Mouse (Mus musculus) monocyte, adult 5-6 weeks (primary cell): ENCODE data around the gene Fam178b. TPM values are rescaled to one million over a fixed set of nuclear protein-coding genes. Genes with fewer than 3 reads are reported as not detected.
A peak's percentile ranks its signal among the peaks of the same experiment; 100 is the strongest.

ENCODE experiments used
- ATAC-seq: fragments of 153-309, 156-312 bp; replicated peaks from 2 replicates; pipeline ENCODE4 v1.8.0; 2017; ENCODE audit warnings: mild to moderate bottlenecking; ENCODE audit not compliant: low TSS enrichment, insufficient number of reproducible peaks, severe bottlenecking, poor library complexity, low FRiP score
- total RNA-seq: library from RNA; stranded (forward); fragments of 200-1000, 200-491, 200-594 nt; gene quantifications from 3 replicates; pipeline ENCODE4 v1.2.3, GENCODE M21; 2017

Fam178b gene
- total RNA-seq, result not detected in 3 replicates

DNA sequence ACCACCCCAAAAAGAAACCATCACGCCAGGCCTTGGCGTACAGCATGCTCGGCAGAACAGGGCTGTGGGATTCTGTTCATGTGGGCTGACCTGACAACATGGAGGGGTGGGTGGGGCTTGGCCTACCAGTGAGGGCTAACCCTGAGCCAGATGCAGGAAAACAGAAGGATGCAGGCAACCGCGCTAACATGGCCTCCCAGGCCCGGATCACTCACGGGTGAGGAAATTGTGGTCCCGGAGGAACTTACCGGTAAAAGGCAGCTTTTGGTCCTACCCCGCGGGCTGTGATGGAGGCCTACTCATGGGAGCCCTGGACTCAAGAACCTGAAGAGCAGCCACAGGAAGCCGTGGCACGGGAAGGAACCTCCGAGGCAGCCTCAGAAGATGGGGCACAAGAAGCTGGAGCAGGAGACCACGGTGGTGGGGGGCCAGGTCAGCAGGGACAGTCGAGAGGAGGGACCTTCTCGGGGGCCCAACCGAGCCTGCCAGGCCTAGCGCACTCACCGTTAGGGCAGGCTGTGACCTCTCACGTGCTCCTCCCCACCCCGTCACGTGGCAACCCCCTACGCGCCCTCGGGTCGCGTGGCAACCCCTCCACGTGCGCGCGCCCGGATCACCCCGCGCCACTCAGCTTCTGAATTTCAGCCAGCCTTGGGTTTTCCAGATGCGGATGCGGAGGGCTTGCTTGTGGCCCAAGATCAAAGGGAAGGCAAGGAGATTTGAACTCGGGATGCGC lies at the start of gene Fam178b:
Gene Fam178b (minus strand): TSS at position 564 of the 736 bp plus-strand sequence.
- ATAC-seq, result no peak

DNA sequence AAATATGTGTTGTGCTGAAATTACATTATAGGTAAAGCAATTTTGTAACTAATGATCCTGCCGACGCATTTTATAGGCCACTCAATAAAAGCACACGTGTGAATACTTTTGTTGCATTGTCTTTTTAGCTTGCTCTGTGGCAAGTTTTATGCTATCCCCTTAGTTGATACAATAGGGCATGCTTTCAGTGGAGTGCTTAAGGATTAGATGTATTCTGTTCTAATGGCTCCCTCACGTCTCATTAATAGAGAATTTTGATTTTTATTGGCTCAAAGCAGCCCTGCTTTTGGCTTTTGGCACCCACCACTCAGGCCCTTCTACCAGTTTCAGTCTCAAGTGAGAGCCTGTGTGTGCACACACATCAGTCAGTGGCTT lies 41.1 kb upstream of the Fam178b start:
- ATAC-seq, result no peak

DNA sequence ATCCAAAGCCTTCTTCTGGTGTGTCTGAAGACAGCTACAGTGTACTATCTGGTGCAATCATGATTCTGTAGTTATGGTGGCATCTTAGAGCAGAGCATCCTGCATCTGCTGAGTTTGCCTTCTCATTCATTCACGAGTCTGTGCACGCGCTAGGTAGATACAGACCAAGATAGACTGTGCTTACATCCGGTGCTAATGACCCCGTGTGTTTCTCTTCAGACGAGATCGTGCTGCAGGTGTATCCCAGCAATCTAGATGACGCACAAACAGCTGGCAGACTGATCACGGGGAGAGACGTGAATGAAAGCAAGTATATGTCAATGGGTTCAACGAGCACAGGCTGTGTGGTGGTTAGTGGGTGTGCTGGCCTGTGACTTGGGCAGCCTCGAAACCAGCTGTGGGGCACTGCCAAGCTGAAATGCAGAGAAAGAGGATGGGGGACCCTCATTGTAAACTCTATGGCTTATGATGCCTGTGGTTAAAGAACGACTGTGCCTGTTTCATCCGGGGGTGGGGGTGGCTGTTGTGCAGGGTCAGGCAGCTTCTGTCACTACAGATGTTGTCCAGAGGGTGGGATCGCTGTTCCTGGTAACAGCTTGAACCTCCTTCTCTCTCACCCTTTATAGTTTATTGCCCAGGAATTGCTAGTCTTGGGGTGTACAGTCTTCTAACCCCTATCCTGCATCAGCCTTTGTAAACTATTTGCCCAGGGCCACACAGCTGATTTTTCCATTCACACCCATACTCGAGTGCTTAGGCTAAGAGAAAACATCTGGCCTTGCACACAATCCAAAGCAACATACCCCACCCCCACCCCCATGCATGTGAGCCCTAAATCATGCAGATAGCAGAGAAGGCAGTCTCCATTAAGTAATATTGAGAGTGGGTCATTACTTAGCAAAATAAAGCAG lies 40.4 kb upstream of the Fam178b start:
- ATAC-seq, result no peak

DNA sequence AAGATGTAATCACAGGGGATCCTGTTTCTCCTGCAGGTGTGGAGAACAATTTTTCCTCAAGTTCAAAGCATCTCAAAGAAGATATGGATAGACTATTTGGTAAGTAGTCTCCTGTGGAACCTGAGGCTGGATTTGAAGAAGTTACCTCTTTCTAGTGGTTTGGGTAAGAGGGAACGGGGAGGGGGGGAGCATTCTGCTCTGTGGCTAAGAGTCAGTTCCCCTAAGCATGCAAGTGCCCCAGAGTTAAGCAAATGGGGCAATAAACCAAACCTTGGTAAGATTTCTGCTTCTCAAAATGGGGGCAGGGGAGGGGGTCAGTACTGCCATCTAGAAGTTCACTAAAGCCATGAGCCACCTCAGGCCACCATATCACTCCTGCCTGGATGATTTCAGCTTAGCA lies 35.8 kb upstream of the Fam178b start:
- no peak for ATAC-seq

DNA sequence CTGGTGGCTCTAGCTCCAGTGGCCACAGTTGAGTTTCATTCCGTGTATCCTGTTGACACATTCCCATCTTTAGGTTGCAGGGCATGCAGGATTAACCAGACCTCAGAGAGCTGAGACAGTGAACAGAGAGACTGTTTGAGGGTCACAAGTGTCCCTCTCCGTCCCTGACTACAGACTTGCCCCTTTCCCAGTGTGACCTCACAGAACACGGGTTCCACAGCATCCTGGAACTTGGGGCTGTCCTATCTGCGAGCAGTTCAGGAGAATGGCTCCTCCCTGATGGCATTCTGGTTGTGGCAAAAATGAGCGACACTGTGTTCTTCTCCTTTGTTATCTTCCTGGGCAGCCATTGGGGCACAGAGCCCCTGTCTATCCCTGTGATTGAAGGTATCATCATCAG lies 31.3 kb upstream of the Fam178b start, which contains the start of gene Actr1b:
Gene Actr1b (minus strand): TSS at position 112 of the 400 bp plus-strand sequence.
- ATAC-seq, result no peak

DNA sequence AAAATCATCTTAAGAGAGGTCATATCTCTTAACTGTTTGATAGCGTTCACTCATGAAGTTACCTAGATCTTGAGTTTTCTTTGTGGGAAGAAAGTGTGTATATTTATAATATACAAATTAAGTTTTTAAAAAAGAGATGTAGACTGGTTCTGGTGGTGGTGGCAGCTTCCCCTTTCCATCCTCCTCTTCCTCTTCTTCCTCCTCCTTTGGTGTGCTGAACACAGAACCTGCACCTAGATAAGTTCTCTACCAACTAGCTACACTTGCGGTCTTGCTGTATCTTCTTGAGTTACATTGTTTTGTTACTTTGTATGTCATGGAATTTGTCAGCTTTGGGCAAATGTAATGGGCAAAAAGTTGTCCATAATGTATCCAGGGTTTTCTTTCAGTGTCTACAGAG lies 28.1 kb upstream of the Fam178b start:
- ATAC-seq, result no peak

DNA sequence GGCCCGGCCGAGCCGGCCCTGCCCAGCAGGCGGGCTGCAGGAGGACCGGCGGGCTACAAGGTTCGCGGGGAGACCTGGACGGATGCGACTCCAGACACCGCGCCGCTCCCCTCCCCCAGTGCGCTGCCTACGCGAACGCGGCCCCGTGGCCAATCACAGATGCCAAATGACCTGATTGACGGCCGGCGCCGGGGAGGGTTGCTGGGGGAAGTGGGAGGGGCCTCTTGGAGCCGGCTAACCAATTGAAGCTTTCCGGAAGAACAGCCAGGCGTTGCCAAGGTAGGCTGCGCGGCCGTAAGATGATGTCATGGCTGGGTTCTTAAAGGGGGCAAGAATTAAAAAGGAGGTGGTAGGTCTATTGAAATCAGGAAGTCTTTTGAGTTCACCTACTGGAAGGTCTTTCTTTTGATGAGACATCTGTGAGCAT lies 26.9 kb upstream of the Fam178b start, which contains the start of gene 4933424G06Rik:
Gene 4933424G06Rik (plus strand): TSS at position 296 of the 427 bp plus-strand sequence.
- ATAC-seq, result peak; percentile 97

DNA sequence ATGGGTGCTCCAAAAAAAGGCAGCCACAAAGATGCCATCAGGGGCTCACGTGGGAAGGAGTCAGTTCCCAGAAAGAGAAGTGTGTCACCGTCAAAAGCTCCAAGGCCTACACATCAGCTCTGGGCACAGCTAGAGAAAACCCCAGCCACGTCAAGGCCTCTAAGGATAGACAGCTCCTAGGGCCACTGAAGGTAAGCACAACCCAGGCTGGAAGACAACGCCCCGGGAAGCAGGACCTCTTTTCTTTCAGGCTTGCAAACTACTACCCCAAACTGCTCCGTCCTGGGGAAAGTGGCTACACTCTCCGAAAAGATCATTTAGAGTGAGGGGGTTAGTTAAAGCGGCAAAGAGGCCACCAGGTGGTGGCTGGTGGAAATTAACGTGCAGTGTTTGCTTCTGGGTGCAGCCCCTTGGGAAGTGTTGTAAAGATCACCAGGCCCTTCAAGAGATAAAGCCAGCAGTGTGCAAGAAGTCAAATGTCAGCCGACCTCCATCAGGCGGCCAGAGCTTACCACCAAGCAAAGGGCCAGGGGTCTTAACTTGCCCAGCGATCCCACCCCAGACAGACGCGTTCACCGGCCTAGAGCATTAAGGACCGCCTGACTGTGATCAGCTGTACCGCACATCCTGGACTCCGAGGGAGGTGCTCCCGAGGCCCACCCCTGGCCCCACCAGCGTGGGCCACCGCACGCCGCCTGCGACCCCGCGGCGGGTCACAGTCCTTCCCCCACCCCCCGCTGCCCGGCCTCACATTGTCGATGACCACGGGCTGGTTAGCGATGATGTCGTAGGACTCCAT lies 26.3 kb upstream of the Fam178b start:
- ATAC-seq, result no peak

DNA sequence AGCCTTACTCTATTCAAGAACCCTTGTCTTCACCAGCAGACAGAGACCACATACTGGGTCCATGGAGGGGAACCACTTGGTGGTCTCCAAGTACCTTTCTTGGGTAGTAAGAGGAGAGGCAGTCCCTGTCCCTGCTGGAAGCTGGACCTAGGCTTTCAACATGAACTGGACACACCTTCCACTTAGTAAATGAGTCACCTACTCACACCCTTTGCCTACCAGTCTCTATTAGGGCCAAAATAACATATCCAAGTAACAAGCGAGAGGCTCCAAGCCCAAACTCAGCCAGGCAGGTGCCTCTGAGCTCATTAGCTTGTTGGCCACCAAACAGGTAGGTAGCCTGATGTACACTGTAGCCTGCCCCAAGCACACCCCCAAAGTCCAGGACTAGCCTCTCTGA lies 25.6 kb upstream of the Fam178b start:
- no peak for ATAC-seq

DNA sequence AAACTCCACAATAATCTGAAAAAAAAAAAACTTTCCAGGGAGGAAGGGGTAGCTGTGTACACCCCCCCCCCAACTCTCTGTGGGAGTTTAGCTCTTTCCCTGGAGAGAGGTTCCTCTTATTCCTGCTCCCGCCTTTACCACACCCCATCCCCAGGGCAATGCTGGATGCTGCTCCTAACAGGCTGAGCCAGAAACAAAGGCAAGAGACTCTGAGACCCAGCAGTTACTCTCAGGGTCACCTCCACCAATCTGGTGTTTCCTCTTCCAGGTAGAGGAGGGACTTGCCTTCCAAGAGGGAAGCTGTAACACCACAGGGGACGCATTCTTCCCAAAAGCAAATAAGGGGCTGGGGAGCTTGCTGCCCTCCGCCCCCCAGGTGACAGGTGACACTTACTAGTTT lies 24.8 kb upstream of the Fam178b start:
- no peak for ATAC-seq

DNA sequence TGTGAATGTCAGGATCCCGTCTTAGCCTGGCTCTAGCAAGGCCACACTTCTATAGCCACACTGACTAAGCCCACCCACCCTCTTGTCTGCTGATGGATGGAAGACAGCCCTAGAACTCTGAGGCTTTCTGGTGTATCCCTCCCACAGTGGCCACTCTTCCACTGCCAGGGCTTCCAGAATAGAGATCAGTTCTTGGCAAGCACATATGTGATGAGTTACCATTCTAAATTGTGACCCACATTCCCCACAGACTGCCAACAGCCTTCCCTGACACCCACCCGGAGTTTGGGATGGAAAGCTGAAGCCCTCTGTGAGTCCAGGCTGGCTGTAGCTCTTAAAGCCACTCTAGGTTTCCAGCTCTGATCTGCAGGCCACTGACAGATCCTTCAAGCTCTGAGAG lies 24.2 kb upstream of the Fam178b start:
- no peak for ATAC-seq

DNA sequence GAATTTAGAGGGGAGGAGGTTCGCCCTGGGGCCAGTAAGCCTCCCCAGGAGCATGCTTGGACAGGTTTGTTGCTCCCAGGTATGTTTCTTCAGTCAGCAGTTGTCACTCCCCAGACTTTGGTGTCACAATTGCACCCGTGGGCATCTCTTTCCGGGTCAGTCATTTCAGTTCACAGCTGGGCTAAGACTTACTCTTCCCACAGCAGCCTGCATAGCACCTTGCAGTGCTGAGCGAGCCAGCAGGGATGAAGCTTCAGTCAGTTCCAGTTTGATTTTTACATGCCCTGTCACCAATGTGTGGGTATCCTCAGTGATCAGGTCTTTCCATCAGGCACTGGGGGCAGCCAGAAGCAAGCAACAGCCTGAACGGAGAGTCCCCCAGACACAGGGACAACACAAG lies 14.0 kb upstream of the Fam178b start:
- ATAC-seq, result no peak

DNA sequence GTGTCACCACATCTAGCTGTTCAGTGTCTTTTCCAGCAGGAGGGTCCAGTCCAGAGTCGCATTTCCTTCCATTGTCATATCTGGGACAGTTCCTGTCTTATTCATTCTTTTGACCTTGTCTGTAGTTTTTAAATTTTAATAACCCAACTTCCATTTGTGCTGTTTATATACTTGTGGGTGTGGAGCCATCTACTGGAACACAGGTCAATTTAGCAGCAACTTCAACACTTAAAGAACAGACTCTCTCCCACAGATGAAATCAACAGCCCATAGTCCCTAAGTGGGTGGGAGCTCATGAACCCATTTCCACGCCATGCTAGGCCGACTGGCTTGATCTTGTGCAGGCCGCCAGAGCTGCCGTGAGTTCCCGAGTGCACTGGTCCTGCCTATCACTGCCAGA lies 13.4 kb upstream of the Fam178b start:
- ATAC-seq, result no peak

DNA sequence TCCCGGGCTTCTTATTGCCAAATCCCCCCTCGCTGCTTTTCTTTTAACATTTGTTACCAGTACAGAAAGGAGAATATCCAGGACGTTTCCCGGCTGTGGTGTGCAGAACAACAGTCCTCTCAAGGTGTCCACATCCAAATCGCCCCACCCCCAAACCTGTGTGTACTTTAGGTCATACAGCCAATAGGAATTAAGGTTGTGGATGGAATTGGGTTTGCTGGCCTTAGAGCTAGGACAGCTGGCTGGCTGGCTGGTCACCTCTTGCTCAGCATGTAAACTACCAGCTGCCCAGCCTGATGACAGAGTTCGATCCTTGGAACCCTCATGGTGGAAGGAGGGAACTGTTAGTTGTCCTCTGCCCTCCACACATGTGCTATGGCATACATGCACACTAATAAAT lies 11.9 kb upstream of the Fam178b start:
- no peak for ATAC-seq

DNA sequence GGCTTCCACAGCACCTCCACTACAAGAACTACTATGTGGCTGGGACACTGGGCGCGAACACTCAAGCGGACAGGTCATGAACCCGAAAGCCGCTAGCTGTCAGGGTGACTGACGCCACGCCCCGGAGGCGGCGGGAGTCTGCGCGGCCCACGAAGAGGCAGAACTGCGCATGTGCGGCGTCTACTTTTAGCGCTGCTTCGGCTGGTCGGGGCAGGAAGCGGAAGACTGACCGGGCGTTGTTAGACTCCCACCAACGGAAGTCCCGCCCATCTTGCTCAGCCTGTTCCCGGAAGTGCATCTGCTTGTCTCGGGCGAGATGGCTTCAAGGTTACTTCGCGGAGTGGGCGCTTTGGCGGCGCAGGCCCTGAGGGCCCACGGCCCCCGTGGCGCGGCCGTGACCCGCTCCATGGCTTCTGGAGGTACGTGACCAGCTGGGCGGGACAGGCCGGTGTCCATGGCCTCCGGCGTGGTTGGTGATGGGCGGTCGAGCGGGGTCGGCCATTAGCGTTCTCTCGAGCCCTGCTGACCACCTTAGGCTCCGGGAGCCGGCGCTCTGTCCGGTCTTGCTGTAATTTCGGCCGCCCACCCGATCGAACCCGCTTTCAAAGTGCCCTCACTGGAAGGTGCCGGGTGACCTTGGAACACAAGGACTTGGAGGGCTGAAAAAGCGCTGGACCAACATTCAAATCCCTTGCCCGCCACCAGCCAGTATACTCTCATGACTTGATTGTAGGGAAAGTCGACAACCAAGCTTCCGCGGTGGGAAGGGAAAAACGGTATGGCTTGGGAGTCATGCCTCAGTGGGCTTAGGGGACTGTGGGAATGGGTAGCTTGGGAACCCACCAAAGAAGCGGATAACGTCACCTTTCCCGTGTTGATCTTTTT lies 8.5 kb upstream of the Fam178b start, which contains the start of gene Cox5b:
Gene Cox5b (plus strand): TSS at position 179 of the 885 bp plus-strand sequence.
- ATAC-seq, result peak; percentile 98

DNA sequence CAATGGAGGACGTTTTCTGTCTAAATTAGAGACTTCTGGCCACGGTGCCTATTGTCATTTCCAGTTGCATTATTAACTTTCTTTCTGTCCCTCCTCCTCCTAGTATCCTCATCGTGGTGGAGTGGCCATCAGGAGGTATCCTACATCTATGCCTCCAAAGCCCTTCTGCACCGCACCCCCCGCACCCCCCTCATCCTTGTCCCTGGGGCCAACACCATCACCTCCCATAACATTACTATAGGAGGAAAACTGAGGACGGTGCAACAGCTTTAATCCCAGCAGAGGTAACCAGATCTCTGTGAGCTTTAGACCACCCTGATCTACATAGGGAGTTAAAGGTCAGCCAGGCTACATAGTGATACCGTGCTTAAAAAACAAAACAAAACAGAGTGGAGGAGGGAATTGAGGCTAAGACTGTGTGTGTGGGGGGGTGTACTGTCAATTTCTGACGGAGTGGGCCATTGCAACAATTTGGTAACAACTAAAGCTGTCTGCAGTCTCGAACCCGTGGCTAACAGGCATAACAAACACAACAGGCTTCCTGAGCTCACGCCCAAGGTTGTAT lies 7.8 kb upstream of the Fam178b start:
- no peak for ATAC-seq

DNA sequence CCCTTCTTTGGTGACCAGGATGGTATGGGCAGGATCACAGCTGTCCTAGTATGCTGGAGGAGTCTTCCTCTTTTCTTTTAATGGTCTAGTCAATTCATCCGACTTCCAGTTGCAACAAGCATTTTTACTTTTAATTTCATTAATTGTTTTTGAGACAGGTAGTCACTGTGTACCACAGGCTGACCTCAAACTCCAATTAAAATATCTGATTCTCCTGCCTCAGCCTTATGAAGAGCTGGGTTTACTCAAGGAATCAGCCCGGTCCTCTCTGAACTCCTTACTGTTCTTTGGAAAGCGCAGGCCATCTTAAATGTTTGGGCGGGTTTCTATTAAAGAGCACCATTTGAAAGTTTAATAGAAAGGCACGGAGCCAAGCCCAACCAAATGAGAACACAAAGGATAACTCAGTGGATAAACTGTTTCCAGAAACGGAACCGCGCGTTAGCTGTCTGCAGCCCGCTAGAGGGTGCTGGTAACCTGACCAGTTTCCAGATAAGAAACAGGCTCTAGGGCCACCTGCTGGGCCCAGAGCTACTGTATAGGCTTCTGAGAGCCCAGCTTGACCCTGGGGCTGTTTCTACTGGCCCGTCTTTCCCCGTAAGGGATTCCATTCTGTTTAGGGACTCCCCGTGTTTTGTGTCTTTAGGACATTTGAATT lies 956 bp upstream of the Fam178b start:
- peak; percentile 82 for ATAC-seq
